In genomic region chr5:41625544-41625943, GRCm38 (mm10) we compare ENCODE assay signal across 25 mouse cellular contexts.
"Had no signal": no experiment of that assay in that cellular context is flagged by ENCODE, and none has a peak within 500 bp of the region (broad histone marks: within the 10 kb centered on the region; RNA-seq: fewer than 3 reads in every experiment).

No protein-coding gene starts in this region.

- H3K4me3 ChIP-seq: heart, adult 2 months; heart, embryonic 13.5 days; heart, embryonic 15.5 days; hindbrain, embryonic 13.5 days; hindbrain, embryonic 15.5 days; kidney, embryonic 15.5 days; limb, embryonic 13.5 days; limb, embryonic 15.5 days had no signal

- DNase-seq: gastrocnemius, postnatal 14 days; gastrocnemius, postnatal 36 days; heart, adult 11 months; heart, adult 2 months; heart, postnatal 14 days; heart, postnatal 36 days; kidney, adult 11 months; kidney, adult 2 months; kidney, adult 9 months; kidney, postnatal 14 days; kidney, postnatal 36 days; layer of hippocampus, adult 9-11 months; layer of hippocampus, postnatal 36 days; left cerebral cortex, postnatal 4 days had no signal

- H3K27me3 ChIP-seq: heart, embryonic 13.5 days; heart, embryonic 15.5 days; hindbrain, embryonic 13.5 days; hindbrain, embryonic 15.5 days; kidney, embryonic 15.5 days; limb, embryonic 13.5 days; limb, embryonic 15.5 days had no signal

- H3K4me2 ChIP-seq: heart, embryonic 11.5 days; heart, embryonic 13.5 days; heart, embryonic 15.5 days; hindbrain, embryonic 13.5 days; hindbrain, embryonic 15.5 days; kidney, embryonic 15.5 days; limb, embryonic 13.5 days; limb, embryonic 15.5 days had no signal

- ATAC-seq: hindbrain, postnatal 0 days; intestine, embryonic 16.5 days had no signal

- H3K36me3 ChIP-seq: heart, embryonic 15.5 days; hindbrain, embryonic 15.5 days; kidney, embryonic 15.5 days; limb, embryonic 13.5 days had no signal

- H3K9me3 ChIP-seq: heart, embryonic 13.5 days; heart, embryonic 15.5 days; hindbrain, embryonic 13.5 days; hindbrain, embryonic 15.5 days; kidney, embryonic 15.5 days; limb, embryonic 13.5 days; limb, embryonic 15.5 days had no signal

- H3K4me1 ChIP-seq: hindbrain, embryonic 13.5 days; hindbrain, embryonic 15.5 days; kidney, embryonic 15.5 days; limb, embryonic 13.5 days; limb, embryonic 15.5 days had no signal

- H3K9ac ChIP-seq: heart, embryonic 13.5 days; heart, embryonic 15.5 days; hindbrain, embryonic 13.5 days; hindbrain, embryonic 15.5 days; kidney, embryonic 15.5 days; limb, embryonic 13.5 days; limb, embryonic 15.5 days had no signal

- H3K27ac ChIP-seq: heart, adult 2 months; heart, embryonic 13.5 days; heart, embryonic 15.5 days; hindbrain, embryonic 13.5 days; hindbrain, embryonic 15.5 days; hindbrain, postnatal 0 days; kidney, embryonic 15.5 days; kidney, postnatal 0 days; limb, embryonic 13.5 days; limb, embryonic 15.5 days had no signal
